Mouse (Mus musculus): ENCODE results near the gene Gm37419. TPM values are rescaled to one million over a fixed set of nuclear protein-coding genes. Genes with fewer than 3 reads are reported as not detected.
A peak's percentile ranks its signal among the peaks of the same experiment; 100 is the strongest.

The Gm37419 gene
- polyA plus RNA-seq, 1 experiment from 2014 or later = 1.3 TPM

GRCm38 (mm10) chr16:23964706-23965367, 23.4 kb upstream of the Gm37419 start:
- ChIA-PET POLR2A (no interaction called here), CTCF (interaction anchor here (1.0 to 1.3 kb wide), 3 partner anchors 11 to 1098 kb away, joined by 3 to 4 read pairs (median 3); no protein-coding TSS in a partner anchor)
- H3K27me3 ChIP-seq = no peaks in the 10 kb centered on the region
- DNase-seq (ENCODE audit: low read depth, low spot score) (no peak), ATAC-seq (no peak)
- no peak for TF ChIP-seq CTCF (IDR thresholded peaks at IDR 0.05)
- in situ Hi-C loops (cut with MboI; ENCODE audit: low pct_unique_long_range_greater_than_20kb) = no loop called here

- ATAC-seq (no peak), DNase-seq (ENCODE audit: low read depth, low spot score) (no peak)
- no peak for TF ChIP-seq CTCF (IDR thresholded peaks at IDR 0.05)
- in situ Hi-C loops (cut with MboI; ENCODE audit: low pct_unique_long_range_greater_than_20kb) = no loop called here
- ChIA-PET CTCF (no interaction called here), POLR2A (no interaction called here)
- H3K27me3 ChIP-seq = no peaks in the 10 kb centered on the region
Observed at GRCm38 (mm10) chr16:23966066-23966465, 22.2 kb upstream of the Gm37419 start.

GRCm38 (mm10) chr16:23967301-23967700, 21.0 kb upstream of the Gm37419 start:
- CTCF ChIA-PET = interaction anchor here (1.1 kb wide), 1 partner anchor 11 kb away, joined by 3 read pairs; no protein-coding TSS in a partner anchor
- no peak for TF ChIP-seq CTCF (IDR thresholded peaks at IDR 0.05)
- in situ Hi-C loops (cut with MboI; ENCODE audit: low pct_unique_long_range_greater_than_20kb) = no loop called here
- DNase-seq (ENCODE audit: low read depth, low spot score) (no peak), ATAC-seq (no peak)
- no peaks in the 10 kb centered on the region for H3K27me3 ChIP-seq
- POLR2A ChIA-PET = no interaction called here

- ATAC-seq (no peak), DNase-seq (ENCODE audit: low read depth, low spot score) (no peak)
- ChIA-PET POLR2A (interaction anchor here (1.2 kb wide), 1 partner anchor 16 kb away, joined by 3 read pairs; no protein-coding TSS in a partner anchor), CTCF (no interaction called here)
- no peak for TF ChIP-seq CTCF (IDR thresholded peaks at IDR 0.05)
- no peaks in the 10 kb centered on the region for H3K27me3 ChIP-seq
- in situ Hi-C loops (cut with MboI; ENCODE audit: low pct_unique_long_range_greater_than_20kb) = no loop called here
Observed at GRCm38 (mm10) chr16:23968888-23969287, 19.4 kb upstream of the Gm37419 start.

GRCm38 (mm10) chr16:23969919-23970318, 18.4 kb upstream of the Gm37419 start:
- in situ Hi-C loops (cut with MboI; ENCODE audit: low pct_unique_long_range_greater_than_20kb) = no loop called here

GRCm38 (mm10) chr16:23972126-23972740, 16.0 kb upstream of the Gm37419 start:
- no peak for DNase-seq (ENCODE audit: low read depth, low spot score)
- TF ChIP-seq CTCF (IDR thresholded peaks at IDR 0.05) = no peak
- CTCF ChIA-PET = no interaction called here

More at GRCm38 (mm10) chr16:23969919-23970318, 18.4 kb upstream of the Gm37419 start:
- DNase-seq (ENCODE audit: low read depth, low spot score) (no peak), ATAC-seq (no peak)
- TF ChIP-seq CTCF (IDR thresholded peaks at IDR 0.05) = no peak
- CTCF ChIA-PET = no interaction called here
- POLR2A ChIA-PET = no interaction called here
- H3K27me3 ChIP-seq = no peaks in the 10 kb centered on the region

GRCm38 (mm10) chr16:23972901-23973300, 15.4 kb upstream of the Gm37419 start:
- no peaks in the 10 kb centered on the region for H3K27me3 ChIP-seq
- in situ Hi-C loops (cut with MboI; ENCODE audit: low pct_unique_long_range_greater_than_20kb) = no loop called here
- DNase-seq (ENCODE audit: low read depth, low spot score) (no peak), ATAC-seq (no peak)
- ChIA-PET CTCF (no interaction called here), POLR2A (no interaction called here)
- TF ChIP-seq CTCF (IDR thresholded peaks at IDR 0.05) = no peak

More at GRCm38 (mm10) chr16:23972126-23972740, 16.0 kb upstream of the Gm37419 start:
- no peak for ATAC-seq
- H3K27me3 ChIP-seq = no peaks in the 10 kb centered on the region
- in situ Hi-C loops (cut with MboI; ENCODE audit: low pct_unique_long_range_greater_than_20kb) = no loop called here
- POLR2A ChIA-PET = no interaction called here

- no peak for TF ChIP-seq CTCF (IDR thresholded peaks at IDR 0.05)
- in situ Hi-C loops (cut with MboI; ENCODE audit: low pct_unique_long_range_greater_than_20kb) = no loop called here
- CTCF ChIA-PET = interaction anchor here (0.8 kb wide), 1 partner anchor 10 kb away, joined by 3 read pairs; no protein-coding TSS in a partner anchor
- no peak for ATAC-seq
- H3K27me3 ChIP-seq = no peaks in the 10 kb centered on the region
- POLR2A ChIA-PET = no interaction called here
- no peak for DNase-seq (ENCODE audit: low read depth, low spot score)
Observed at GRCm38 (mm10) chr16:23973635-23974367, 14.5 kb upstream of the Gm37419 start.

- no peaks in the 10 kb centered on the region for H3K27me3 ChIP-seq
- ATAC-seq (no peak), DNase-seq (ENCODE audit: low read depth, low spot score) (no peak)
- in situ Hi-C loops (cut with MboI; ENCODE audit: low pct_unique_long_range_greater_than_20kb) = loop anchor here (25.0 kb wide), 1 partner anchor 711 kb away; no protein-coding TSS in a partner anchor
- ChIA-PET CTCF (no interaction called here), POLR2A (no interaction called here)
- no peak for TF ChIP-seq CTCF (IDR thresholded peaks at IDR 0.05)
Observed at GRCm38 (mm10) chr16:23976196-23976595, 12.1 kb upstream of the Gm37419 start.

- no peak for TF ChIP-seq CTCF (IDR thresholded peaks at IDR 0.05)
- ChIA-PET CTCF (interaction anchor here (0.7 kb wide), 1 partner anchor 10 kb away, joined by 3 read pairs; no protein-coding TSS in a partner anchor), POLR2A (no interaction called here)
- DNase-seq (ENCODE audit: low read depth, low spot score) (no peak), ATAC-seq (peak; percentile 51)
- in situ Hi-C loops (cut with MboI; ENCODE audit: low pct_unique_long_range_greater_than_20kb) = loop anchor here (25.0 kb wide), 1 partner anchor 710 kb away; no protein-coding TSS in a partner anchor
- H3K27me3 ChIP-seq = no peaks in the 10 kb centered on the region
Observed at GRCm38 (mm10) chr16:23977732-23978131, 10.6 kb upstream of the Gm37419 start.
